Mouse (Mus musculus) adrenal gland, postnatal 25 days (tissue): ENCODE data around the gene Pde3a. TPM values are rescaled to one million over a fixed set of nuclear protein-coding genes. Genes with fewer than 3 reads are reported as not detected.

Source experiments
- DNase-seq: peaks from one replicate; pipeline ENCODE4 v3.0.0; 2021; ENCODE audit warnings: mixed read lengths
- total RNA-seq: library from RNA; stranded (reverse); gene quantifications from 2 replicates; pipeline ENCODE4 v1.2.3, GENCODE M21; 2021

Pde3a gene
- total RNA-seq, 1 experiment from 2014 or later = 11.0 TPM

- no peak for DNase-seq
Observed at GRCm38 (mm10) chr6:141404649-141405048, 155.6 kb downstream of the Pde3a start.

GRCm38 (mm10) chr6:141405496-141405895 lies 156.4 kb downstream of the Pde3a start:
- no peak for DNase-seq

- no peak for DNase-seq
Observed at GRCm38 (mm10) chr6:141408758-141409157, 159.7 kb downstream of the Pde3a start.

GRCm38 (mm10) chr6:141410836-141411235 lies 161.8 kb downstream of the Pde3a start:
- no peak for DNase-seq

- no peak for DNase-seq
Observed at GRCm38 (mm10) chr6:141425114-141425513, 176.0 kb downstream of the Pde3a start.

GRCm38 (mm10) chr6:141428587-141428986 lies 179.5 kb downstream of the Pde3a start:
- no peak for DNase-seq

- no peak for DNase-seq
Observed at GRCm38 (mm10) chr6:141430134-141430533, 181.1 kb downstream of the Pde3a start.

GRCm38 (mm10) chr6:141432271-141432974 lies 183.4 kb downstream of the Pde3a start:
- DNase-seq = no peak

- DNase-seq = no peak
Observed at GRCm38 (mm10) chr6:141433917-141434756, 185.1 kb downstream of the Pde3a start.

GRCm38 (mm10) chr6:141435160-141435559 lies 186.1 kb downstream of the Pde3a start:
- DNase-seq = no peak

GRCm38 (mm10) chr6:141439965-141440364 lies 190.9 kb downstream of the Pde3a start:
- DNase-seq = no peak

- DNase-seq = peak; percentile 60
Observed at GRCm38 (mm10) chr6:141447547-141447946, 198.5 kb downstream of the Pde3a start.

- DNase-seq = no peak
Observed at GRCm38 (mm10) chr6:141448886-141449285, 199.8 kb downstream of the Pde3a start.

GRCm38 (mm10) chr6:141455335-141455734 lies 206.3 kb downstream of the Pde3a start:
- no peak for DNase-seq

- DNase-seq = no peak
Observed at GRCm38 (mm10) chr6:141456591-141456990, 207.5 kb downstream of the Pde3a start.

- DNase-seq = no peak
Observed at GRCm38 (mm10) chr6:141470251-141470650, 221.2 kb downstream of the Pde3a start.

GRCm38 (mm10) chr6:141474223-141474622 lies 225.2 kb downstream of the Pde3a start:
- no peak for DNase-seq

GRCm38 (mm10) chr6:141474696-141475095 lies 225.6 kb downstream of the Pde3a start:
- no peak for DNase-seq

GRCm38 (mm10) chr6:141485302-141486021 lies 236.4 kb downstream of the Pde3a start:
- no peak for DNase-seq

- DNase-seq = no peak
Observed at GRCm38 (mm10) chr6:141487266-141487665, 238.2 kb downstream of the Pde3a start.

- DNase-seq = peak; percentile 50
Observed at GRCm38 (mm10) chr6:141488619-141489018, 239.6 kb downstream of the Pde3a start.

- no peak for DNase-seq
Observed at GRCm38 (mm10) chr6:141494909-141495308, 245.8 kb downstream of the Pde3a start.
